Mouse (Mus musculus): ENCODE results near the gene Zfp27. TPM values are rescaled to one million over a fixed set of nuclear protein-coding genes. Genes with fewer than 3 reads are reported as not detected.
A peak's percentile ranks its signal among the peaks of the same experiment; 100 is the strongest.

Zfp27 gene
- polyA plus RNA-seq (2016; fragmentation: Nextera tagmentation; extraction: Ambion mirVana) = 12.8 and 13.3 TPM in 2 replicates

- Histone ChIP-seq H3K27me3 (no peaks in the 10 kb centered on the region), H3K9ac (replicated peaks) (peak within 1 kb of the TSS; percentile 61), H3K4me1 (replicated peaks) (peaks cover 18% of the 10 kb centered on the region), H3K4me3 (replicated peaks) (peak within 1 kb of the TSS; percentile 58), H3K4me2 (peak within 1 kb of the TSS; percentile 64), H3K36me3 (peaks cover 31% of the 10 kb centered on the region), H3K27ac (peak within 1 kb of the TSS; percentile 96), H3K9me3 (no peaks in the 10 kb centered on the region)
- ATAC-seq (ENCODE audit: insufficient number of reproducible peaks, insufficient read depth, low FRiP score, low TSS enrichment, low read depth) = peak; percentile 84
- WGBS = under 1% methylated on average over 22 of the region's 22 CpGs
Measured at GRCm38 (mm10) chr7:29905966-29906681, at the start of gene Zfp27. Gene Zfp27, minus strand, starts transcription at chr7:29906572.

DNA sequence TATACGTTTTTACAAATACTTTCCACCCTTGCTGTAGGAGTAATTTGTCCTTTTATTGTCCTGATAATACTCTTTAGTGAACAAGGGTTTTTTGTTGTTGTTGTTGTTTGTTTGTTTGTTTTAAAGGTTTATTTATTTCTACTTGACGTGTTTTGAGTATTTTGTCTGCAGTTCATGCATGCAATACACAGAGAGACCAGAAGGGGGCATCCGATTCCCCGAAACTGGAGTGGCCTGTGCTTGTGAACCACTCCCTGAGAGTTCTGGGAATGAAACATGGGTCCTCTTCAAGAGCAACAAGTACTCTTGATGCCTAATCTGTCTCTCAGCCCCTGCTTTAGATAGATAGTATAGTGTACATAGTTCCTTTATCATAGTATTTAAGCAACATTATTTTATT, 48.4 kb upstream of the Zfp27 start:
- Histone ChIP-seq H3K9ac (replicated peaks) (no peak overlapping the region), H3K27ac (no peak overlapping the region), H3K4me2 (peak overlapping the region; percentile 59), H3K36me3 (peaks cover 17% of the 10 kb centered on the region), H3K4me3 (replicated peaks) (peak overlapping the region; percentile 74; the same call in 1 of the 2 replicates), H3K9me3 (no peaks in the 10 kb centered on the region), H3K27me3 (no peaks in the 10 kb centered on the region), H3K4me1 (replicated peaks) (peaks cover 4% of the 10 kb centered on the region; the same call in 1 of the 2 replicates)
- no peak for ATAC-seq (ENCODE audit: insufficient number of reproducible peaks, insufficient read depth, low FRiP score, low TSS enrichment, low read depth)
- WGBS = 21% methylated on average over 4 of the region's 4 CpGs

DNA sequence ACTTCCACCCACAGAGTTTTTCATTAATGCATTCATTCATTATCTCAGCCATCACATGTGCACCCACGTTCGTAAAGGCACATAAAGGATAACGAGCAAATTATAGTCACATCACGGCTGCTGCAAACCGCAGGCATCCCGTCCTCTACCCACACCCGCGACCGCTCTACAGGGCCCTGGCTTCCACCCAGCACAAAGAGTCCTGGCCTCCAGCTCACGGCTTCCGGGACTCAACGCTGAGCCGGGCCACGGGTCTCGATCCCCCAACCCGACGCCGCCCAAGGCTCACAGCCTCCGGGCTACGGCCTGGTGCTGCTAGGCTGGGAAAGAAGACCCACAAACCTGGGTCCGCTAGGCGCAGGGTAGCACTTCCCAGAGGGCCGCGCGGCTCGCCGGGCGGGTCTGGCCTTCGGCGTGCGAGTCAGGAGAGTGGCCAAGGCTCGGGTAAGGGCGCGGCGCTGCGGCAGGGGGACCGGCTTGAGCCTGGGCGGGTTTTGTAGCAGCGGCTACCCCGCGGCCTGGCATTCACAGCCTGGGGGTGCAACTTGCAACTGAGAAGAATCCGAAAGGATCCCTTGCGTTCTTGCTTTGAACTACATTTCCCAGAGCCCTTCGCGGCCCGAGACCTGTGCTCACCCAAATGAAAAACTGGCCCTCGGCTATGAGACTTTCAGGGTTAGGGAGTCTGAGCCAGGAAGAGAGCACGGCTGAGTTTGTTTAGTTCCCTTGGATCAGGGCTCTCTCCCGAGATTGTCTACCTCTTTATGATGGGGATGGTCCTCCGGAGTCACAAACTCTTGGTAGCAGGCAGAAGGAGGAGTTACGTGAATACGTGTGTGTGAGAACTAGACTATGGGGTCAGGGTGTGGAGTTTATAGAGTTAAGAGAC, 47.4 kb upstream of the Zfp27 start, which contains the start of gene Zfp74:
Zfp74 (minus strand) TSS at position 577 of the 889 bp plus-strand sequence.
- Histone ChIP-seq H3K27ac (peak within 1 kb of the TSS; percentile 96), H3K4me2 (peak within 1 kb of the TSS; percentile 59), H3K4me3 (replicated peaks) (peak within 1 kb of the TSS; percentile 74), H3K27me3 (no peaks in the 10 kb centered on the region), H3K9ac (replicated peaks) (peak within 1 kb of the TSS; percentile 89), H3K9me3 (no peaks in the 10 kb centered on the region), H3K4me1 (replicated peaks) (peaks cover 4% of the 10 kb centered on the region; the same call in 1 of the 2 replicates), H3K36me3 (peaks cover 25% of the 10 kb centered on the region)
- ATAC-seq (ENCODE audit: insufficient number of reproducible peaks, insufficient read depth, low FRiP score, low TSS enrichment, low read depth) = peak; percentile 91
- 2% methylated on average over 52 of the region's 52 CpGs for WGBS

DNA sequence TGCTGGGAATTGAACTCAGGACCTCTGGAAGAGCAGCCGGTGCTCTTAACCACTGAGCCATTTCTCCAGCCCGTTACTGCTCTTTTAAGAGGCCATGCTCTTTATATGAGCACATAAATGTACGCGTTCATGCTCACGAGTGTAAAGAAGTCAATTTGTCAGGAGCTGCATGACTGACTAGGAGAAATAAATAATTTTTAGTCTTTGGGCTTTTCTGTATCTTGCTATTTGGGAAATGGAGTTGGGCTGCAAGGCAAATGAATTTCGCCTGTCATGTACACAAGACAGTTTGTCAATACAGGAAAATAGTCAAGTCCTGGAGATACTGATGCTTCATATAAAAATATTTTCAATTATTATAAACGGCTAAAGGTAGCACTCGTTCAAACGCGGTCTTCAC, 46.7 kb upstream of the Zfp27 start:
- H3K4me1 ChIP-seq (replicated peaks) = peaks cover 4% of the 10 kb centered on the region; the same call in 1 of the 2 replicates
- peak overlapping the region; percentile 96 for H3K27ac ChIP-seq
- 37% methylated on average over 10 of the region's 10 CpGs for WGBS
- no peaks in the 10 kb centered on the region for H3K9me3 ChIP-seq
- H3K9ac ChIP-seq (replicated peaks) = peak overlapping the region; percentile 89
- H3K4me3 ChIP-seq (replicated peaks) = peak overlapping the region; percentile 74
- H3K36me3 ChIP-seq = peaks cover 30% of the 10 kb centered on the region
- no peaks in the 10 kb centered on the region for H3K27me3 ChIP-seq
- H3K4me2 ChIP-seq = peak overlapping the region; percentile 59
- ATAC-seq (ENCODE audit: insufficient number of reproducible peaks, insufficient read depth, low FRiP score, low TSS enrichment, low read depth) = no peak

- Histone ChIP-seq H3K27me3 (no peaks in the 10 kb centered on the region), H3K4me2 (no peak overlapping the region), H3K9me3 (no peaks in the 10 kb centered on the region), H3K27ac (no peak overlapping the region), H3K4me3 (replicated peaks) (no peak overlapping the region), H3K4me1 (replicated peaks) (no peaks in the 10 kb centered on the region), H3K36me3 (peaks cover 60% of the 10 kb centered on the region), H3K9ac (replicated peaks) (no peak overlapping the region)
- no peak for ATAC-seq (ENCODE audit: insufficient number of reproducible peaks, insufficient read depth, low FRiP score, low TSS enrichment, low read depth)
- 79% methylated on average over 2 of the region's 2 CpGs for WGBS
Measured at GRCm38 (mm10) chr7:29944201-29944600, 37.8 kb upstream of the Zfp27 start.

DNA sequence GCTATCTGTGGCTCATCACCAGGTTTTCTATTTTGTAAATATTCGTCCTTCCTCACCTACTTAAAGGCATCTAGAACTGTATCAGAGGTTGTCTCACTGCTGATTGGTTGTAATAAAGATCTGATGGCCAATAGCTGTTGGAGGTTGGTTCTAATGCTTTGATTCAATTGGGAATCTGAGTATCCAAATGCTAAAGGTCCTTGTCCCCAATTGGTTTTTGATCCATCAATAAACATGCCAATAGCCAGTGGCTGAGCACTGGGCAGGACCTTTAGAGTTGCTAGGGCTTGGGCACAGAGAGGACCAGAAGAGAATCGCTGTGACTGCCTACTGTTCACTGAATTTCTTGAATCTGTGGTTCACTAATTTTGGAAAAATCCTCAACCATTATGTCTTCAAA, 37.3 kb upstream of the Zfp27 start:
- Histone ChIP-seq H3K36me3 (peaks cover 56% of the 10 kb centered on the region), H3K4me2 (no peak overlapping the region), H3K27ac (no peak overlapping the region), H3K4me1 (replicated peaks) (no peaks in the 10 kb centered on the region), H3K9ac (replicated peaks) (no peak overlapping the region), H3K9me3 (no peaks in the 10 kb centered on the region), H3K4me3 (replicated peaks) (no peak overlapping the region), H3K27me3 (no peaks in the 10 kb centered on the region)
- WGBS = 76% methylated on average over 2 of the region's 2 CpGs
- no peak for ATAC-seq (ENCODE audit: insufficient number of reproducible peaks, insufficient read depth, low FRiP score, low TSS enrichment, low read depth)

GRCm38 (mm10) chr7:29942740-29943139, 36.4 kb upstream of the Zfp27 start:
- peaks cover 57% of the 10 kb centered on the region for H3K36me3 ChIP-seq
- no peak overlapping the region for H3K4me3 ChIP-seq (replicated peaks)
- no peak overlapping the region for H3K4me2 ChIP-seq
- 61% methylated on average over 2 of the region's 2 CpGs for WGBS
- no peaks in the 10 kb centered on the region for H3K4me1 ChIP-seq (replicated peaks)
- H3K9ac ChIP-seq (replicated peaks) = no peak overlapping the region
- ATAC-seq (ENCODE audit: insufficient number of reproducible peaks, insufficient read depth, low FRiP score, low TSS enrichment, low read depth) = no peak
- no peaks in the 10 kb centered on the region for H3K9me3 ChIP-seq
- H3K27me3 ChIP-seq = no peaks in the 10 kb centered on the region
- H3K27ac ChIP-seq = no peak overlapping the region

DNA sequence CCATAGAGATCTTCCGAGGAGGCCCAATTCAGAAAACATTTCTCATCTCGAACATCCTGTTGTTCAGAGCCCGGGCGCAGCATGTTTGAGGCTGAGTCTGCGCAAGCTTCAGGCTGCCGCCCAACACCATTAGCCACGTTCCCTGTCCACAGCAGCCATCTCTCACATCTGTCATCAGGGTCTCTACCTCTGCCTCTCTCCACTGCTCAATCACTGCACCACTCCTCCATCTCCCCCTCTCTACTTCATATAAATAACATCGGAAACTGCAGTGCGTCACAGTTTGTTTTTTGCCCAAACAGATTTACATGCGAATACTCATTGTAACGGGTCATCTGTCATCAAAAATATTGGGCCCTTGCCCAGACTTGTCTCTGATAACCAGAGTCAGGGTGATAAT, 34.7 kb upstream of the Zfp27 start:
- 90% methylated on average over 11 of the region's 11 CpGs for WGBS
- Histone ChIP-seq H3K36me3 (peaks cover 68% of the 10 kb centered on the region), H3K27ac (no peak overlapping the region), H3K4me2 (no peak overlapping the region), H3K4me1 (replicated peaks) (no peaks in the 10 kb centered on the region), H3K9ac (replicated peaks) (no peak overlapping the region), H3K4me3 (replicated peaks) (no peak overlapping the region), H3K9me3 (no peaks in the 10 kb centered on the region), H3K27me3 (no peaks in the 10 kb centered on the region)
- ATAC-seq (ENCODE audit: insufficient number of reproducible peaks, insufficient read depth, low FRiP score, low TSS enrichment, low read depth) = no peak

GRCm38 (mm10) chr7:29938856-29939255, 32.5 kb upstream of the Zfp27 start:
- WGBS = 90% methylated on average over 6 of the region's 6 CpGs
- H3K36me3 ChIP-seq = peaks cover 86% of the 10 kb centered on the region
- H3K9ac ChIP-seq (replicated peaks) = no peak overlapping the region
- H3K27ac ChIP-seq = no peak overlapping the region
- no peaks in the 10 kb centered on the region for H3K4me1 ChIP-seq (replicated peaks)
- H3K27me3 ChIP-seq = no peaks in the 10 kb centered on the region
- H3K4me2 ChIP-seq = no peak overlapping the region
- no peaks in the 10 kb centered on the region for H3K9me3 ChIP-seq
- H3K4me3 ChIP-seq (replicated peaks) = no peak overlapping the region
- ATAC-seq (ENCODE audit: insufficient number of reproducible peaks, insufficient read depth, low FRiP score, low TSS enrichment, low read depth) = no peak

DNA sequence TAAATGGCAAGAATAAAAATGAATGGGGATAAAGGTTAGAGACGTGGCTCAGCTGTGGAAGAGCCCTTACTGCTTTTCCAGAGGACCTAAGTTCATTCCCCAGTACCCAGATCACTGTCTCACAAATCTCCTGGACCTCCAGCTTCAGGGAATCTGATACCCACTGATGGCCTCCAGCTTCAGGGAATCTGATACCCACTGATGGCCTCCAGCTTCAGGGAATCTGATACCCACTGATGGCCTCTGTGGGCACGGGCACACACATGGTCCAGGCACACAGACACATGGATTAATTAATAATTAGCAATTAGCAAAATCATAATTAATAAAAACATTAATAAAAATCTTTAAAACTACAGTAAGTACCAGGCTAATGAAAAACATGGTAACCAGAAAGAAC, 16.4 kb upstream of the Zfp27 start:
- Histone ChIP-seq H3K9ac (replicated peaks) (no peak overlapping the region), H3K27me3 (no peaks in the 10 kb centered on the region), H3K9me3 (peaks cover 9% of the 10 kb centered on the region; the same call in 1 of the 2 replicates), H3K36me3 (no peaks in the 10 kb centered on the region), H3K4me2 (no peak overlapping the region), H3K27ac (no peak overlapping the region), H3K4me3 (replicated peaks) (no peak overlapping the region), H3K4me1 (replicated peaks) (no peaks in the 10 kb centered on the region)
- no peak for ATAC-seq (ENCODE audit: insufficient number of reproducible peaks, insufficient read depth, low FRiP score, low TSS enrichment, low read depth)
- WGBS = 60% methylated on average over 2 of the region's 2 CpGs

DNA sequence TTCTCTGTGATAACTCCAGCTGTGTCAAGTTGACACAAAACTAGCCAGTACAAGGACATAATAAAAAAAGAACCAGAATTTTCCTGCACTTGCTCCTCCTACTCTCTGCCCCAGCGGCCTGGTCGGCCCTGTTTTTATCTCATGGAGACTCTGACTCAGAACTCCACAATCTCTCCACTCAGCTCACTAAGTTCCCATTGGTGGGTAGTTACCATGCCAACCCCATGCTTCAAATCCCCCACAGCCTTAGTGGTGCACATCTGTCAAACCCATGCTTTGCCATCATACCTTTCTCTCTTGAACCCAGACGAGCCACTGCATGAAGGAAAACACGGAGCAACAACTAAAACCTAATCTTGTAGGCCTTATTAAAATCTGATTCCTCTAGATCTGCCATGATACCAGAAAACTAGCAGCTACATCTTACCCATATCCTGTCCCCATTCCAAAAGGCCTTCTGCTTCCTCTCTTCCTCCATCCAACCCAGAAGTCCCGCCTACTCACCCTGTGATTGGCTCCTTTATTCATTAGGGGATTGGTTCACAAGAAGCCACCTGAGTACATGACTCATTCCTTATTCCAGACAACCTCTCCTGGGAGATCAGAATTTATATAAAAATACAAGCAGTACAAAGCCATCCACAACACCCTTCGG, 15.2 kb upstream of the Zfp27 start:
- no peaks in the 10 kb centered on the region for H3K27me3 ChIP-seq
- H3K36me3 ChIP-seq = peaks cover 9% of the 10 kb centered on the region
- H3K4me2 ChIP-seq = no peak overlapping the region
- ATAC-seq (ENCODE audit: insufficient number of reproducible peaks, insufficient read depth, low FRiP score, low TSS enrichment, low read depth) = no peak
- H3K4me1 ChIP-seq (replicated peaks) = no peaks in the 10 kb centered on the region
- no peak overlapping the region for H3K9ac ChIP-seq (replicated peaks)
- 80% methylated on average over 6 of the region's 6 CpGs for WGBS
- H3K4me3 ChIP-seq (replicated peaks) = no peak overlapping the region
- peaks cover 9% of the 10 kb centered on the region; the same call in 1 of the 2 replicates for H3K9me3 ChIP-seq
- H3K27ac ChIP-seq = no peak overlapping the region
